Mouse (Mus musculus) embryonic facial prominence, embryonic 11.5 days (tissue): ENCODE data around the gene Elmo3. TPM values are rescaled to one million over a fixed set of nuclear protein-coding genes. Genes with fewer than 3 reads are reported as not detected.

Experiments used
- ATAC-seq: fragments of 200-750 bp; cut with Nextera tagmentation; replicated peaks from 2 replicates; pipeline ENCODE4 v1.8.0; 2017; ENCODE audit warnings: low read depth; ENCODE audit not compliant: insufficient number of reproducible peaks, low FRiP score, low TSS enrichment
- DNase-seq: peaks from one replicate; pipeline ENCODE4 v3.0.0-alpha.2; 2015; ENCODE audit warnings: low spot score
- H3K27ac ChIP-seq: fragments of 300-500 bp; sonication (generic); replicated peaks from 2 replicates; pipeline ENCODE4 v1.5.1; 2014; ENCODE audit warnings: mild to moderate bottlenecking, low read depth, low read length, control low read depth
- H3K27me3 ChIP-seq: fragments of 300-500 bp; sonication (generic); 2 replicates; pipeline ENCODE4 v1.6.1; 2014; ENCODE audit warnings: mild to moderate bottlenecking, low read length, moderate library complexity, mixed read lengths; ENCODE audit not compliant: control insufficient read depth, insufficient read depth
- H3K36me3 ChIP-seq: fragments of 300-500 bp; sonication (generic); replicated peaks from 2 replicates; pipeline ENCODE4 v1.6.1; 2014; ENCODE audit warnings: low read depth, mild to moderate bottlenecking, low read length, moderate library complexity, mixed read lengths; ENCODE audit not compliant: control insufficient read depth, insufficient read depth
- H3K4me1 ChIP-seq: fragments of 300-500 bp; sonication (generic); 2 replicates; pipeline ENCODE4 v1.6.1; 2014; ENCODE audit warnings: low read length, mixed read lengths; ENCODE audit not compliant: control insufficient read depth, insufficient read depth
- H3K4me2 ChIP-seq: fragments of 300-500 bp; sonication (generic); 2 replicates; pipeline ENCODE4 v1.6.1; 2014; ENCODE audit warnings: low read depth, mild to moderate bottlenecking, control low read depth, low read length, moderate library complexity
- H3K4me3 ChIP-seq: fragments of 300-500 bp; sonication (generic); 2 replicates; pipeline ENCODE4 v1.5.1; 2014; ENCODE audit warnings: low read depth, low read length, control low read depth
- H3K9ac ChIP-seq: fragments of 300-500 bp; sonication (generic); replicated peaks from 2 replicates; pipeline ENCODE4 v1.6.1; 2014; ENCODE audit warnings: mild to moderate bottlenecking, control low read depth, low read length
- H3K9me3 ChIP-seq: fragments of 300-500 bp; sonication (generic); replicated peaks from 2 replicates; pipeline ENCODE4 v1.6.1; 2016; ENCODE audit warnings: mild to moderate bottlenecking, low read length, inconsistent platforms, mixed read lengths; ENCODE audit not compliant: control insufficient read depth
- WGBS: fragments of 180-500 bp; shearing (Covaris S2); extraction: QIAGEN DNeasy Blood & Tissue Kit; methylation state at CpG from one replicate; pipeline ENCODE4 v1.1.7; 2014; 5-methylcytosine and 5-hydroxymethylcytosine counted together
- polyA plus RNA-seq: library from polyadenylated mRNA; unstranded; fragments of >200 nt; fragmentation: Nextera tagmentation; extraction: Ambion mirVana; gene quantifications from 2 replicates; pipeline ENCODE4 v1.2.1, GENCODE M21; 2014

Elmo3 gene
- polyA plus RNA-seq, 1 experiment from 2014 or later = 3.3 TPM

- Histone ChIP-seq H3K4me3 (peak overlapping the region; percentile 70; the same call in 1 of the 2 replicates), H3K9ac (no peak overlapping the region)
These were observed 44.8 kb downstream of the Elmo3 start for GRCm38 (mm10) chr8:105350186-105350585.

GRCm38 (mm10) chr8:105353583-105354135 is 48.3 kb downstream of the Elmo3 start:
- peaks cover 3% of the 10 kb centered on the region; the same call in 1 of the 2 replicates for H3K4me1 ChIP-seq
- no peak overlapping the region for H3K4me2 ChIP-seq
- no peaks in the 10 kb centered on the region for H3K27me3 ChIP-seq
- 85% methylated on average over 8 of the region's 8 CpGs for WGBS
- H3K9me3 ChIP-seq = no peaks in the 10 kb centered on the region
- H3K27ac ChIP-seq = no peak overlapping the region
- DNase-seq (no peak), ATAC-seq (no peak)
- H3K9ac ChIP-seq = no peak overlapping the region
- H3K36me3 ChIP-seq = no peaks in the 10 kb centered on the region
- no peak overlapping the region for H3K4me3 ChIP-seq

More at GRCm38 (mm10) chr8:105350186-105350585, 44.8 kb downstream of the Elmo3 start:
- Histone ChIP-seq H3K4me1 (peaks cover 12% of the 10 kb centered on the region), H3K4me2 (peak overlapping the region; percentile 98; the same call in 1 of the 2 replicates), H3K9me3 (no peaks in the 10 kb centered on the region), H3K27me3 (no peaks in the 10 kb centered on the region), H3K36me3 (no peaks in the 10 kb centered on the region), H3K27ac (no peak overlapping the region)
- no peak for DNase-seq
- 41% methylated on average over 7 of the region's 7 CpGs for WGBS
- no peak for ATAC-seq

GRCm38 (mm10) chr8:105354549-105354948 is 49.1 kb downstream of the Elmo3 start:
- peaks cover 3% of the 10 kb centered on the region; the same call in 1 of the 2 replicates for H3K4me1 ChIP-seq
- no peak overlapping the region for H3K4me3 ChIP-seq
- no peaks in the 10 kb centered on the region for H3K27me3 ChIP-seq
- DNase-seq (no peak), ATAC-seq (no peak)
- WGBS = 86% methylated on average over 4 of the region's 4 CpGs
- no peaks in the 10 kb centered on the region for H3K36me3 ChIP-seq
- H3K9ac ChIP-seq = no peak overlapping the region
- H3K9me3 ChIP-seq = no peaks in the 10 kb centered on the region
- H3K4me2 ChIP-seq = no peak overlapping the region
- no peak overlapping the region for H3K27ac ChIP-seq

- H3K4me1 ChIP-seq = peaks cover 3% of the 10 kb centered on the region; the same call in 1 of the 2 replicates
- H3K4me3 ChIP-seq = no peak overlapping the region
- H3K9ac ChIP-seq = no peak overlapping the region
- H3K36me3 ChIP-seq = no peaks in the 10 kb centered on the region
- no peaks in the 10 kb centered on the region for H3K27me3 ChIP-seq
- DNase-seq (no peak), ATAC-seq (no peak)
- no peak overlapping the region for H3K4me2 ChIP-seq
- H3K27ac ChIP-seq = no peak overlapping the region
- 52% methylated on average over 26 of the region's 26 CpGs for WGBS
- no peaks in the 10 kb centered on the region for H3K9me3 ChIP-seq
These were observed 50.0 kb downstream of the Elmo3 start for GRCm38 (mm10) chr8:105355179-105356024.

GRCm38 (mm10) chr8:105356681-105357080 is 51.3 kb downstream of the Elmo3 start:
- ATAC-seq (no peak), DNase-seq (no peak)
- no peak overlapping the region for H3K9ac ChIP-seq
- peaks cover 3% of the 10 kb centered on the region; the same call in 1 of the 2 replicates for H3K4me1 ChIP-seq
- H3K9me3 ChIP-seq = no peaks in the 10 kb centered on the region
- no peaks in the 10 kb centered on the region for H3K27me3 ChIP-seq
- H3K4me2 ChIP-seq = no peak overlapping the region
- H3K36me3 ChIP-seq = no peaks in the 10 kb centered on the region
- no peak overlapping the region for H3K4me3 ChIP-seq
- H3K27ac ChIP-seq = no peak overlapping the region
- 83% methylated on average over 14 of the region's 14 CpGs for WGBS

GRCm38 (mm10) chr8:105359208-105359607 is 53.8 kb downstream of the Elmo3 start:
- Histone ChIP-seq H3K4me2 (no peak overlapping the region), H3K36me3 (no peaks in the 10 kb centered on the region), H3K4me3 (no peak overlapping the region), H3K9me3 (no peaks in the 10 kb centered on the region), H3K27me3 (no peaks in the 10 kb centered on the region), H3K4me1 (peaks cover 3% of the 10 kb centered on the region; the same call in 1 of the 2 replicates), H3K27ac (no peak overlapping the region), H3K9ac (no peak overlapping the region)
- 64% methylated on average over 15 of the region's 15 CpGs for WGBS
- DNase-seq (no peak), ATAC-seq (peak; percentile 20; the same call in 1 of the 2 replicates)

- peak; percentile 49 for DNase-seq
- WGBS = 55% methylated on average over 4 of the region's 4 CpGs
These were observed 54.2 kb downstream of the Elmo3 start for GRCm38 (mm10) chr8:105359646-105360045.

More at GRCm38 (mm10) chr8:105359646-105360045, 54.2 kb downstream of the Elmo3 start:
- Histone ChIP-seq H3K4me1 (peaks cover 3% of the 10 kb centered on the region; the same call in 1 of the 2 replicates), H3K27ac (no peak overlapping the region), H3K9me3 (no peaks in the 10 kb centered on the region), H3K4me3 (no peak overlapping the region), H3K4me2 (no peak overlapping the region), H3K27me3 (no peaks in the 10 kb centered on the region), H3K9ac (no peak overlapping the region), H3K36me3 (no peaks in the 10 kb centered on the region)
- ATAC-seq = no peak
